Mouse (Mus musculus): ENCODE data around the gene Spint5. TPM values are rescaled to one million over a fixed set of nuclear protein-coding genes. Genes with fewer than 3 reads are reported as not detected.
"Not testable (repeated sequence)": the region's sequence is repeated elsewhere in the genome, so short reads cannot be mapped to it uniquely, and the experiment has no call there.

Gene Spint5
- polyA plus RNA-seq, 1 experiment, result not detected

- no peak for DNase-seq (ENCODE audit: low read depth)
- no peak for TF ChIP-seq CTCF (IDR thresholded peaks at IDR 0.05; ENCODE audit: borderline replicate concordance, extremely low read depth, insufficient read depth, insufficient read length)
- no peak for TF ChIP-seq POLR2A (IDR thresholded peaks at IDR 0.05; ENCODE audit: borderline replicate concordance, extremely low read depth, insufficient read depth, insufficient read length, poor library complexity, severe bottlenecking)
Measured at GRCm38 (mm10) chr2:164701761-164702160, 13.3 kb upstream of the Spint5 start.

GRCm38 (mm10) chr2:164704235-164704634 lies 10.9 kb upstream of the Spint5 start:
- no peak for DNase-seq (ENCODE audit: low read depth)
- TF ChIP-seq POLR2A (IDR thresholded peaks at IDR 0.05; ENCODE audit: borderline replicate concordance, extremely low read depth, insufficient read depth, insufficient read length, poor library complexity, severe bottlenecking) (no peak), CTCF (IDR thresholded peaks at IDR 0.05; ENCODE audit: borderline replicate concordance, extremely low read depth, insufficient read depth, insufficient read length) (no peak)

GRCm38 (mm10) chr2:164705328-164705727 lies 9.8 kb upstream of the Spint5 start:
- no peak for TF ChIP-seq CTCF (IDR thresholded peaks at IDR 0.05; ENCODE audit: borderline replicate concordance, extremely low read depth, insufficient read depth, insufficient read length)
- no peak for TF ChIP-seq POLR2A (IDR thresholded peaks at IDR 0.05; ENCODE audit: borderline replicate concordance, extremely low read depth, insufficient read depth, insufficient read length, poor library complexity, severe bottlenecking)
- DNase-seq (ENCODE audit: low read depth), result no peak

- DNase-seq (ENCODE audit: low read depth), result no peak
- TF ChIP-seq CTCF (IDR thresholded peaks at IDR 0.05; ENCODE audit: borderline replicate concordance, extremely low read depth, insufficient read depth, insufficient read length) (no peak), POLR2A (IDR thresholded peaks at IDR 0.05; ENCODE audit: borderline replicate concordance, extremely low read depth, insufficient read depth, insufficient read length, poor library complexity, severe bottlenecking) (no peak)
Measured at GRCm38 (mm10) chr2:164705991-164706390, 9.1 kb upstream of the Spint5 start.

GRCm38 (mm10) chr2:164716194-164716786 lies 1.2 kb downstream of the Spint5 start:
- not testable (repeated sequence) for DNase-seq (ENCODE audit: low read depth)

GRCm38 (mm10) chr2:164723276-164723675 lies 8.2 kb downstream of the Spint5 start:
- no peak for TF ChIP-seq CTCF (IDR thresholded peaks at IDR 0.05; ENCODE audit: borderline replicate concordance, extremely low read depth, insufficient read depth, insufficient read length)
- TF ChIP-seq POLR2A (IDR thresholded peaks at IDR 0.05; ENCODE audit: borderline replicate concordance, extremely low read depth, insufficient read depth, insufficient read length, poor library complexity, severe bottlenecking), result no peak
- no peak for DNase-seq (ENCODE audit: low read depth)

- TF ChIP-seq POLR2A (IDR thresholded peaks at IDR 0.05; ENCODE audit: borderline replicate concordance, extremely low read depth, insufficient read depth, insufficient read length, poor library complexity, severe bottlenecking) (no peak), CTCF (IDR thresholded peaks at IDR 0.05; ENCODE audit: borderline replicate concordance, extremely low read depth, insufficient read depth, insufficient read length) (peak; percentile 80)
Measured at GRCm38 (mm10) chr2:164725895-164726619, 11.0 kb downstream of the Spint5 start.

GRCm38 (mm10) chr2:164731719-164732118 lies 16.6 kb downstream of the Spint5 start:
- DNase-seq (ENCODE audit: low read depth), result no peak
- no peak for TF ChIP-seq POLR2A (IDR thresholded peaks at IDR 0.05; ENCODE audit: borderline replicate concordance, extremely low read depth, insufficient read depth, insufficient read length, poor library complexity, severe bottlenecking)
- no peak for TF ChIP-seq CTCF (IDR thresholded peaks at IDR 0.05; ENCODE audit: borderline replicate concordance, extremely low read depth, insufficient read depth, insufficient read length)

More at GRCm38 (mm10) chr2:164725895-164726619, 11.0 kb downstream of the Spint5 start:
- peak; percentile 75 for DNase-seq (ENCODE audit: low read depth)

- no peak for DNase-seq (ENCODE audit: low read depth)
- TF ChIP-seq CTCF (IDR thresholded peaks at IDR 0.05; ENCODE audit: borderline replicate concordance, extremely low read depth, insufficient read depth, insufficient read length) (no peak), POLR2A (IDR thresholded peaks at IDR 0.05; ENCODE audit: borderline replicate concordance, extremely low read depth, insufficient read depth, insufficient read length, poor library complexity, severe bottlenecking) (no peak)
Measured at GRCm38 (mm10) chr2:164733259-164733658, 18.2 kb downstream of the Spint5 start.

GRCm38 (mm10) chr2:164734839-164735238 lies 19.7 kb downstream of the Spint5 start:
- TF ChIP-seq CTCF (IDR thresholded peaks at IDR 0.05; ENCODE audit: borderline replicate concordance, extremely low read depth, insufficient read depth, insufficient read length), result no peak
- TF ChIP-seq POLR2A (IDR thresholded peaks at IDR 0.05; ENCODE audit: borderline replicate concordance, extremely low read depth, insufficient read depth, insufficient read length, poor library complexity, severe bottlenecking), result no peak
- DNase-seq (ENCODE audit: low read depth), result no peak

- DNase-seq (ENCODE audit: low read depth), result no peak
- TF ChIP-seq POLR2A (IDR thresholded peaks at IDR 0.05; ENCODE audit: borderline replicate concordance, extremely low read depth, insufficient read depth, insufficient read length, poor library complexity, severe bottlenecking), result no peak
- TF ChIP-seq CTCF (IDR thresholded peaks at IDR 0.05; ENCODE audit: borderline replicate concordance, extremely low read depth, insufficient read depth, insufficient read length), result no peak
Measured at GRCm38 (mm10) chr2:164735446-164735845, 20.3 kb downstream of the Spint5 start.

All from brain, embryonic 14.5 days (tissue).